Mouse (Mus musculus) cerebellum, postnatal 25 days (tissue): Measurements from ENCODE around the gene Smim17.
A peak's percentile ranks its signal among the peaks of the same experiment; 100 is the strongest.
"Not testable (repeated sequence)": the region's sequence is repeated elsewhere in the genome, so short reads cannot be mapped to it uniquely, and the experiment has no call there.

ENCODE experiments used
- DNase-seq, 2 experiments: peaks; one replicate each; pipeline ENCODE4 v3.0.0; 2021; ENCODE audit warnings: mixed read lengths in 2 of 2

Smim17 gene

DNA sequence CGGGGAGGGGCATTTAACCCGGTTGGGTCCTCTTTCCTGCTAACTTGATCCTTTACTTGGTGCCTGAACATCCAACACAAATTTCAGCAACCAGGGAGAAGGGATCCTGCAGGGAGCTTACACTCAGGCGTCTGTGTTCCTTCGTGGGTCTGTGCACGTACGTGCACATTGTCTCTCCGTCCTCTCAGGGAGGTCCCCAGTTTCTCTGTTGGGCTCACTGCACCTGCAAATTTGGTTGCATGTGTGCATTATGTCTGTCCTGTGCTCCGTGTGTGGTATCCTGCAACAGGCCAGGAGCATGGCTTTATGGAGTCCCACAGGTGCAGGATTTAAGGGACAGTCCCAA is 16.9 kb downstream of the Smim17 start:
- no peak for DNase-seq

DNA sequence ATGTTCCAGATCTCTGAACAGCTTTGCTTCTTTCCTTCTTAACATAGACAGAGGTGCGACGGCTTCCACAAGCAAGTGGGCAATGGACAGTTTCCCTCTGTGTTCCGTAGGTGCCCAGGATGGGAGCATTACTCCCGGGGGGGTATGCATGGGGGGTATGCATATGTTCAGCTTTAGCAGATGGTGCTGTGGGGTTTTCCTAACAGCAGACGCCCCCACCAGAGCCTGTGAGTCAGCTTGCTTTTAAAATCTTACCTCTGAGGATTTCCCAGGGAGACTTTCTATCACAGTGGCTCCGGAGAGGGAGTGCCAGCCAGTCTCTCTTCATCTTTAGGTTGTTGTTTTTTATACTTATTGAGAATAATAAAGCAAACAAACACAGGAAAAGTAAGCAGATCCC is 21.4 kb downstream of the Smim17 start:
- no peak for DNase-seq

DNA sequence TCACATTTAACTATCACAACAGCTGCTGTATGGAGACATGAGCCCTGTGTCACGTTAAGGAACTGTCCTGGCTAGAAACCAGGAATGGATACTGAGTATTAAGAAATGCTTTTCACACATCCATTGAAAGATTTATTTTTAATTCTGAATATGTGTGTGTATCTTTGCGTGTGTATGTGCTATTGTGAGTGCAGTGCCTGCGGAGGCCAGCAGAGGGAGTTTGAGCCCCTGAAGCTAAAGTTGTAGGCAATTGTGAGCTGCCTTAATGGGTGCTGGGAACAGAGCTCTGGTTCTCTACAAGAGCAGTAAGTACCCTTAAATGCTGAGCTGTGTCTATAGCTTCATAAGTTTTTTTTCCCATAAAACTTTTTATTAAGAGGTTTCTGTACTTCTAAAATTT is 30.9 kb downstream of the Smim17 start:
- DNase-seq: no peak

DNA sequence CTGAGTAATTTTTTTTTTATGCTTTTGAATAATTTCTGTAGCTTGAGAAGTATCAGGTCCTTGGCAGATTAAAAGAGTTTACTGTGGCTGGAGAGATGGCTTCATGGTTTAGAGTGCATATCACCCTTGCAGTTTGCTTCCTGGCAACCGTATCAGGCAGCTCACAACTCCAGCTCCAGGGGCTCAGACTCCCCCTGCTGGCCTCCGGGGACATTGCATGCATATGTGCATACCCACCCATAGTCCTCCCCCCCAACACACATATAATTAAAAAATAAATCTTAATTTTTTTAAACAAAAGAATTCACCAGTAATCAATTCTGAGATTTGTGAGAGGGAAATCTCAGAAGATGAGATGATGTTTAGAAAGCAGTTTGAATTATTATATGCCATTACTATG is 31.8 kb downstream of the Smim17 start:
- DNase-seq: peak; percentile 13 to 32

DNA sequence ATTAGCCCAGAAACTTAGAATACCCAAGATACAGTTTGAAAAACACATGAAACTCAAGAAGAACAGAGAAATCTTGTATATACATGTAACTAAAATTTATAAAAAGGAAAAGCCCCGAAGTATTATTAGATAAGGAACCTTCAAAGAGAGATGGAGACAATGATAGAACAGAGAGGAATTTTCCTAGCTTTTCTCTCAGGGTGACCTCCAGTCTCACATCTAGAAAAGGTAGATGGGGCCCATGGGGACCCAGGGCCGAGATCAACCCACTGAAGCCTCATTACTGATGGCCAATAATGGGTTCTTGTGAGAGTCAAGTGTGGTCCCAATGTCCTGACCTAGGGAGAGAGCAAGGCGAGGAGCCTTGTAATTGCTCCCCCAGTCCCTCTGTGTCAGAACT is 39.9 kb downstream of the Smim17 start, which contains the start of gene Olfr1344:
Olfr1344 (plus strand) TSS at position 301 of the 400 bp plus-strand sequence.
- DNase-seq: no peak

DNA sequence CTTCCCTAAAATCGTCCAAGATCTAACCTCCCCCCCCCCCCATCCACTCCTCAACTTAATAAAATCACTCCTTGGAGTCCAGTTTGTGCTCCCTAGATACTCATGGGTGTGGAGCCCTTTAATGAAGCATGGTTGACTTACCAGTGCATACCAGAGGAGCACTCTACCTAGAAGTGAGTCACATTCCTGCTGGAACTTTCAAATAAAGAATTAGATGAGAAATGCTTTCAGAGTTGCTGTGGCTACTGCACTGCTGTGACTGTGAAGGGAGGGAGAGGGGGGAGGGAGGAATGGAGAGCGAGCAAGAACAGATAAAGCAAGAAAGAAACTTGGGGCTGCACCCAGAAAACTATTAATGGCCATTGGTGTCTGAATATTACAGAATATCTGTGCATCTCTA is 42.7 kb downstream of the Smim17 start:
- DNase-seq: no peak

DNA sequence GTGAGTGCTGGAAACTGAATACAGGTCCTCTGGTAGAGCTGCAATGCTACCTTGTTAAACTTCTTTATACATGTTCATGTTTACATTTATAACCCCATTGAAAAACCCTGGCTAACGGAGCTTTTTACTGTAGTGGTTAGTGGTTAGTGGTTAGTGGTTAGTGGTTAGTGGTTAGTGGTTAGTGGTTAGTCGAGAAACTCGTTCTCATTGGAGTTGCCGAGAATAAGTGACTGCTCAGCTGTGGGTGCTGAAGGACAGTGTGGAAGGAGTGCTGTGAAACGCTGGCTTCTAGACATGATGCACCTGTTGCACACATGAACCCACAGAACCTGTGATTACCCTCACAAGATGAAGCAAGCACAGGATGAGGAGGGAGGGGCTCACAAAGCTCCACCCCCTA is 49.3 kb downstream of the Smim17 start:
- no peak for DNase-seq

DNA sequence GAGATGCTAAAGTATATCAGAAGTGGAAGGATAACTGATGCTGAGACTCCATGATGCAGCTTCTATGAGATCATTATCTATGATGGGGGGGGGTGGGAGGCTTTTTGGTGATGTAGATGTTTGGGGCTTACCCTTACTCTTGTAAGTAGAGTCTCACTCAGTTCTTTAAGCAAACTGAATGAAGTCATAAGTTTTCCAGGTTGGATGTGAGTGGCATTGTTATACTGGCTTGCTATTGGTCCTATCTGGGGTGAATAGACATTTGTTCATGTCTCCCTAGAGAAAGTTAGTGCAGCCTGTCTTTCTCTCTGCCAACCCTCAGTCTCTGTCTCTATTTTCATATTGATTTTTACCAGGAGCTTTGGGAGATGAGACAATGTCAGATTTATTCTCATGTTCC is 57.4 kb downstream of the Smim17 start, which contains the start of gene Olfr1336:
Olfr1336 (plus strand) TSS at position 301 of the 400 bp plus-strand sequence.
- no peak for DNase-seq

DNA sequence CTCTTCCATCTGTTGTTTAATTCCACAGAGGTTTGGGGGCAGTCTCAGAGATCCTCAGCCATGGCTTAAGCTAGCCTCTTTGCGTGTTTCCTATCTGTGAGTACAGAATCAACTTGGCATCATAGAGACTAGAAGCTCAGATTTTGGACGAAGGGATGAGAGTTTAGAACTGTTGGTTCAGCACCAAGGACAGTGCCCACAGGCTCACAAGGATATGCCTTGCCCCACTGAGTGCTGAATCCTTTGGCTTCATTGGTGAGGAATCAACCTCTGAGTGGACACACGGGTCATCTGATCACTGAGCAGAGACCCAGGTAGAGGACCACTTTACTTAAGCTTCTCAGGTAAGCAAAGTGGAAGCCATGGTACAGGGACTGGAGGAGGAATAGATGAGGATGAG is 57.9 kb downstream of the Smim17 start:
- no peak for DNase-seq

DNA sequence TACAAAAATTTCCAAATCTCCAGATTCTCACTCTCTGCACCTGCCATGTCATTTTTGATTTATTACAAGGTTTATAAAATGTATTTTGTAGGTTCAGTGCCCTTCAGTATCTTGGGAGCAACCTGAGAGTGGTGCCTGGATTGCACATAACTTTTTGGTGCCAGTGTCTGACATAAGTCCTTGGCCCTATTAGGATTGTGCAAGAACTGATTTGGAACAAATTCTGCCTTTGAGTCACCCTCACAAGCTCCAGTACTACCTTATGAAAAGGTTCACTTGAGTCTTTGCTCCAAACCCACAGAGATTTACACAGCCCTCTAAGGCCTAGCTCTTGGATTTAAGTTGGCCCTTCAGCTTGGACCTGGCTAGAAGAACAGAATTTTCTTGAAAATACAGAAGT is 68.4 kb downstream of the Smim17 start, which contains the start of gene Olfr1346:
Olfr1346 (plus strand) TSS at position 151 of the 400 bp plus-strand sequence.
- no peak for DNase-seq

DNA sequence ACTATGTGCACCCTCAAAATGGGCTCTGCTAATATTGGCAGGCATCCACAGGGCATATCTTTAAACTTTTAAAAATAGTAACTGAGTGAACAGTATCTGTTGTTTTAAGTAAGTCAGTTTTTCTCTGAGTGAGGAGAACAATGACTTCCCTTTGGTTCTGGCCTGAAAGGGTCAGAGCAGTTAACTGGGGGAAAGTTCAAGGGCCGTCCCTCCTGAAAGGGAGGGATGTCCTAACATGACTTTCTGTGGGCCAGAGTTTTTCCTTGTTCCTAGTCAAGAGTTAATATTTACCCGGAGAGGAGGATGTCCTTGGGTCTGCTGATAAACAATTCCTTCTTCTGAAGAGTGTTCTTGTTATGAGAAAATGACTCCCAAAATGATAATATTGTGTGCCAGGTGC is 79.1 kb downstream of the Smim17 start:
- DNase-seq: not testable (repeated sequence)
